Mouse (Mus musculus): ENCODE measurements around the gene Sbds. TPM values are rescaled to one million over a fixed set of nuclear protein-coding genes. Genes with fewer than 3 reads are reported as not detected.

Gene Sbds
- polyA plus RNA-seq, 1 experiment from 2014 or later = 68.2 TPM

DNA sequence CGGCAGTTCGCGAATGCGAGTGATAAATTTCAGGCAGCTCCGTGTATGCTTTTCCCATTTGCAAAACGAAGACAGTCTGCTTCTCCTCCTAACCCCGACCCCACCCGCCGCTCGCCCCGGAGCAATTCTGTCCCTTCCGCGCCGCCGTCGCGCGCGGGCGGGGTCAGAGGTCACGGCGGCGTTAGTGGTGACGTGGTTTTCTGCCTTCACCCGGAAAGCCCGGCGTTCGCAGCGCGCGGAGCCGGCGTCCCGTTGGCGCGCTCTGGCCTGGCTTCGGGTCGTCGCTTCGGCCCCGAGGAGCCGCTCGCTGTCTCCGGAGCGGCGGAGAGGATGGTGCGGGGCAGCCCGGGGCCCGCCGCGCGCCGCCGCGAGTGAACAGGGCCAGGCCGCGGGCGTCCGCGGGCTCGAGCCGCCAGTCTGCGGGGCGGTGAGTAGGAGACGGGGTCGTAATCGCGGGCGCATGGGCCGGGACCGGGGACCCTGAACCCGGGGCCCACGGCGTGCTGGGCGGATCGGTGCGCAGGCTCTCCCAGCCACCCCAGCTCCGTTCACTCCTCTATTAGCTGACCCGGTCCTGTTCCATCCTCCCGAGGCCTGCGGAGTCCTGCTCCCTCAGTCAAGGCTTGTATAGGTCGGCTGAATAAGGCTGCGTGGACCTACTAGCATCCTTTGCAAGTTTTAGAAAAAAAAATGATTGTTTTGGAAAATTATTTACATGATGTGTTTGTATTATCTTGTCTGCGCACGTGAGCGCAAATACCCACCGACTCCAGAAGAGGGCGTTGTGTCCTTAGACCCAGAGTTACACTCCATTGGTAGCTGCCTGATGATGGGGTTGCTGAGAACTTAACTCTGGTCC, 33.0 kb downstream of the Sbds start:
- Histone ChIP-seq H3K27me3 (ENCODE audit: control insufficient read depth, insufficient read depth, low read length) (no peaks in the 10 kb centered on the region), H3K9me3 (replicated peaks; ENCODE audit: control insufficient read depth, low read length) (no peaks in the 10 kb centered on the region), H3K27ac (replicated peaks; ENCODE audit: low read depth, low read length) (peak overlapping the region; percentile 76), H3K4me2 (ENCODE audit: low read depth, low read length) (peak overlapping the region; percentile 51), H3K4me3 (ENCODE audit: low read depth, low read length) (peak overlapping the region; percentile 98), H3K9ac (replicated peaks; ENCODE audit: low read length) (peak overlapping the region; percentile 97), H3K36me3 (replicated peaks; ENCODE audit: control insufficient read depth, insufficient read depth, low read depth, low read length) (no peaks in the 10 kb centered on the region), H3K4me1 (ENCODE audit: control insufficient read depth, insufficient read depth, low read length) (no peaks in the 10 kb centered on the region)
- ATAC-seq (replicated peaks; ENCODE audit: insufficient number of reproducible peaks, low FRiP score, low TSS enrichment, low read depth) (peak; percentile 84), DNase-seq (ENCODE audit: low spot score) (peak; percentile 91)
- under 1% methylated on average over 88 of the region's 88 CpGs for WGBS

DNA sequence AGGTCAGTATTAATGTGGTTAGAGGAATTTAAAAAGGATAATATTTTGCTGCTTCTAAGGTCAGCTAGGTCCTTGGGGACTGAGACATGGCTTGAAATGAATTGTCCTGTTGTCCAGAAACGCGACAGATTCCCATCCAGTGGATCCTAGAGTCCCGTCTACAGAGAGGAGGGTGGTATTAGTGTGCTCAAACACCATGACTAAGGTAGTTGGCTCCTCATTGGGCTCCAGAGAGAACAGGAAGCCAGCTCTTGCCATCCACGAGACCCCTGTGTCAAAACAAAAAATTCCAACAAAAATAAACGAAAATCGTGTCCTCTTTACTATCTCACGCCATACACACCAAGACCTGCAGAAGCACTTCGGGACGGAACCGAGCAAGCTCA, 33.6 kb downstream of the Sbds start:
- no peak; the same call in 1 of the 2 replicates for ATAC-seq (replicated peaks; ENCODE audit: insufficient number of reproducible peaks, low FRiP score, low TSS enrichment, low read depth)
- no peaks in the 10 kb centered on the region for H3K4me1 ChIP-seq (ENCODE audit: control insufficient read depth, insufficient read depth, low read length)

DNA sequence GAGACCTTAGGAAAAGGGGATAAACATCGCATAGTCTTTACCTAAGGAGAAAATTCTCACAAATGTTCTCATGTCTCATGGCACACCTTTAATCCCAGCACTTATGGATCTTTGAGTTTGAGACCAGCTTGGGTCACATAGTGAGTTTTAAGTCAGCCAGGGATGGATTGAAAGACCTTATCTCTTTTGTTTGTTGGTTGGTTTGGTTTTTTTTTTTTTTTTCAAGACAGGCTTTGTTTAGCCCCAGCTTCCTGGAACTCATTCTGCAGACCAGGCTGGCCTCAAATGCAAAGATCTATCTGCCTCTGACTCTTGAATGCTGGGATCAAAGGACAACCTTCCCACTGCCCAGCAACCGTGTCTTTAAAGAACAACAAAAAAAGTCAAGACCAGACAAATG, 34.0 kb downstream of the Sbds start:
- H3K4me2 ChIP-seq (ENCODE audit: low read depth, low read length) = peak overlapping the region; percentile 51
- peak overlapping the region; percentile 97; the same call in 1 of the 2 replicates for H3K9ac ChIP-seq (replicated peaks; ENCODE audit: low read length)
- H3K27me3 ChIP-seq (ENCODE audit: control insufficient read depth, insufficient read depth, low read length) = no peaks in the 10 kb centered on the region
- no peaks in the 10 kb centered on the region for H3K36me3 ChIP-seq (replicated peaks; ENCODE audit: control insufficient read depth, insufficient read depth, low read depth, low read length)
- no peaks in the 10 kb centered on the region for H3K4me1 ChIP-seq (ENCODE audit: control insufficient read depth, insufficient read depth, low read length)
- DNase-seq (ENCODE audit: low spot score) (no peak), ATAC-seq (replicated peaks; ENCODE audit: insufficient number of reproducible peaks, low FRiP score, low TSS enrichment, low read depth) (no peak)
- H3K4me3 ChIP-seq (ENCODE audit: low read depth, low read length) = peak overlapping the region; percentile 98
- WGBS = 50% methylated on average over 2 of the region's 2 CpGs
- H3K27ac ChIP-seq (replicated peaks; ENCODE audit: low read depth, low read length) = no peak overlapping the region
- H3K9me3 ChIP-seq (replicated peaks; ENCODE audit: control insufficient read depth, low read length) = no peaks in the 10 kb centered on the region

More for the DNA sequence above, 33.6 kb downstream of the Sbds start:
- WGBS = 1% methylated on average over 10 of the region's 10 CpGs
- no peaks in the 10 kb centered on the region for H3K27me3 ChIP-seq (ENCODE audit: control insufficient read depth, insufficient read depth, low read length)
- H3K9me3 ChIP-seq (replicated peaks; ENCODE audit: control insufficient read depth, low read length) = no peaks in the 10 kb centered on the region
- no peak for DNase-seq (ENCODE audit: low spot score)
- peak overlapping the region; percentile 51 for H3K4me2 ChIP-seq (ENCODE audit: low read depth, low read length)
- peak overlapping the region; percentile 97 for H3K9ac ChIP-seq (replicated peaks; ENCODE audit: low read length)
- H3K36me3 ChIP-seq (replicated peaks; ENCODE audit: control insufficient read depth, insufficient read depth, low read depth, low read length) = no peaks in the 10 kb centered on the region
- peak overlapping the region; percentile 76; the same call in 1 of the 2 replicates for H3K27ac ChIP-seq (replicated peaks; ENCODE audit: low read depth, low read length)
- H3K4me3 ChIP-seq (ENCODE audit: low read depth, low read length) = peak overlapping the region; percentile 98

DNA sequence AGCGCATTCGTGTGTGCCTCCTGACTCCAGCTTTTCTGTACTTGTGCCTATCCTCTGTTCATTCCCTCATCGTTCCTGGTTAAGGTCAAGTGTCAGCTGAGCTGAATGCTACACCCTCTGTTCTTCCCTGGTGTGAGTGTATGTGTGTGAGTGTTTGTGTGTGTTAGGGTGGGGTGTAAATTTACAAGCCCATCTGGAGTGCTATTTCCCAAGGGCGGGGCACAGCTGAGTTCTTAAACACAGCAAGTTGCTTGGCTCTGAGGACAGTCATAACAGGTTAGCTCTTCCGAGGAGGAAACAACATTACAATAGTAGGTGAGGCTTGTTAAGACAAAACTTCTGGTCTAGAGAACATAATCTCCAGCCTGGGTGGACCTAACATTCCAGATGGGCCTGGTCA, 37.0 kb downstream of the Sbds start:
- H3K27me3 ChIP-seq (ENCODE audit: control insufficient read depth, insufficient read depth, low read length) = no peaks in the 10 kb centered on the region
- H3K36me3 ChIP-seq (replicated peaks; ENCODE audit: control insufficient read depth, insufficient read depth, low read depth, low read length) = no peaks in the 10 kb centered on the region
- H3K4me1 ChIP-seq (ENCODE audit: control insufficient read depth, insufficient read depth, low read length) = no peaks in the 10 kb centered on the region
- no peak overlapping the region for H3K4me2 ChIP-seq (ENCODE audit: low read depth, low read length)
- 85% methylated on average over 5 of the region's 5 CpGs for WGBS
- H3K4me3 ChIP-seq (ENCODE audit: low read depth, low read length) = no peak overlapping the region
- no peak overlapping the region for H3K27ac ChIP-seq (replicated peaks; ENCODE audit: low read depth, low read length)
- ATAC-seq (replicated peaks; ENCODE audit: insufficient number of reproducible peaks, low FRiP score, low TSS enrichment, low read depth) (no peak), DNase-seq (ENCODE audit: low spot score) (no peak)
- no peak overlapping the region for H3K9ac ChIP-seq (replicated peaks; ENCODE audit: low read length)
- H3K9me3 ChIP-seq (replicated peaks; ENCODE audit: control insufficient read depth, low read length) = no peaks in the 10 kb centered on the region

DNA sequence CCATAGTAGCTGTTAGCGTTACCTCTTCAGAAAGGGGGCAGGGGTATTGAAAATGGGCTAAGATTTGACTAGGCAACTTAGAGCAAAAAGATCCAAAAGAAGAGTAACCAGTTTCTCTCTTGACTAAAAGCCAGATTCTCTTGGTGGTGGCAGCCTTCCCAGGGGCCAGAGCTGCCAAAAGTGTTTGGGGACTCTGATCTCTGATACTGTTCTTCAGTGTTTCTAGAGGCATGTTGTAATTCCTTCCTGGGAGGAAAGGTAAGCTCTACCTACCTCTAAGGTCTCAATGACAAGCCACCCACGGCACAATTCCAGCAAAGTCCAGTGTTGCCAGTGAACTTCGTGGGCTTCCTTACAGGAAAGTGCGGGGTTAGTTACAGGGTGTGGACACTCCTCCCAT, 37.9 kb downstream of the Sbds start:
- Histone ChIP-seq H3K36me3 (replicated peaks; ENCODE audit: control insufficient read depth, insufficient read depth, low read depth, low read length) (no peaks in the 10 kb centered on the region), H3K4me2 (ENCODE audit: low read depth, low read length) (no peak overlapping the region), H3K9me3 (replicated peaks; ENCODE audit: control insufficient read depth, low read length) (no peaks in the 10 kb centered on the region), H3K9ac (replicated peaks; ENCODE audit: low read length) (no peak overlapping the region), H3K4me3 (ENCODE audit: low read depth, low read length) (no peak overlapping the region), H3K27me3 (ENCODE audit: control insufficient read depth, insufficient read depth, low read length) (no peaks in the 10 kb centered on the region), H3K27ac (replicated peaks; ENCODE audit: low read depth, low read length) (no peak overlapping the region), H3K4me1 (ENCODE audit: control insufficient read depth, insufficient read depth, low read length) (no peaks in the 10 kb centered on the region)
- DNase-seq (ENCODE audit: low spot score) (no peak), ATAC-seq (replicated peaks; ENCODE audit: insufficient number of reproducible peaks, low FRiP score, low TSS enrichment, low read depth) (no peak)
- 87% methylated on average over 4 of the region's 4 CpGs for WGBS

DNA sequence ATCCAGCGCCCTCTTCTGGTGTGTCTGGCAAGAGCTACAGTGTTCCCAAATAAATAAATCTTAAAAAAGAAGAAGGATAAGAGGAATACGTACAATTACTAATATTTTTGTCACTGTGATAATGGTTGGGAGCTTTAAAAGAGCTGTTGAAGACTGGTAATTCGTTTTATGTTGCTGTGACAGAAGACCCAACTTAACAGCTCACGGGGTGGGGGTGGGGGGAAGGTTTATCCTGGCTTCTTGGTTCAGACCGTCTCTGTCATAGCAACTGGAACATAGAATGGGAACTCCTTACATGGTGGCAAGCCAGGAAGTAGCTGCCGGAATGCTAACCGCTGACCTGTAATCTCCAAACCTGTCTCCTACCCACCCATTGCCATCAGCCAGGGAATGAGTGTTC, 38.5 kb downstream of the Sbds start, which contains the start of gene Tmem248:
TSS of gene Tmem248 (plus strand) at position 301 of the 400 bp plus-strand sequence.
- H3K27ac ChIP-seq (replicated peaks; ENCODE audit: low read depth, low read length) = no peak within 1 kb of the TSS

DNA sequence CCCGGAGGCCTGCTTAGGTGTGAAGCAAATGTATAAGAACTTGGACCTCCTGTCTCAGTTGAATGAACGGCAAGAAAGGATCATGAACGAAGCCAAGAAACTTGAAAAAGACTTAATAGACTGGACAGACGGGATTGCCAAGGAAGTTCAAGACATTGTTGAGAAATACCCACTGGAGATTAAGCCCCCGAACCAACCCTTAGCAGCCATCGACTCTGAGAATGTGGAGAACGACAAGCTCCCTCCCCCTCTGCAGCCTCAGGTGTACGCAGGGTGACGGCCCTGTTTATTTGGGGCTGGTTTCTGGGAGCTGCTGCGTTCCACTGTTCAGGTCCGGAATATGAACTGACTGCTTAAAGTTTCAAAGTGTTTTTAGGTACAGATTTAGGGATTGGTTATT, 42.4 kb downstream of the Sbds start:
- Histone ChIP-seq H3K4me1 (ENCODE audit: control insufficient read depth, insufficient read depth, low read length) (no peaks in the 10 kb centered on the region), H3K27ac (replicated peaks; ENCODE audit: low read depth, low read length) (no peak overlapping the region), H3K27me3 (ENCODE audit: control insufficient read depth, insufficient read depth, low read length) (no peaks in the 10 kb centered on the region), H3K4me3 (ENCODE audit: low read depth, low read length) (no peak overlapping the region), H3K36me3 (replicated peaks; ENCODE audit: control insufficient read depth, insufficient read depth, low read depth, low read length) (peaks cover 9% of the 10 kb centered on the region), H3K9me3 (replicated peaks; ENCODE audit: control insufficient read depth, low read length) (no peaks in the 10 kb centered on the region), H3K9ac (replicated peaks; ENCODE audit: low read length) (no peak overlapping the region), H3K4me2 (ENCODE audit: low read depth, low read length) (no peak overlapping the region)
- DNase-seq (ENCODE audit: low spot score) (no peak), ATAC-seq (replicated peaks; ENCODE audit: insufficient number of reproducible peaks, low FRiP score, low TSS enrichment, low read depth) (no peak)
- 87% methylated on average over 11 of the region's 11 CpGs for WGBS

More for the DNA sequence above, 38.5 kb downstream of the Sbds start, which contains the start of gene Tmem248:
- Histone ChIP-seq H3K9me3 (replicated peaks; ENCODE audit: control insufficient read depth, low read length) (no peaks in the 10 kb centered on the region), H3K4me2 (ENCODE audit: low read depth, low read length) (no peak within 1 kb of the TSS), H3K4me3 (ENCODE audit: low read depth, low read length) (no peak within 1 kb of the TSS), H3K4me1 (ENCODE audit: control insufficient read depth, insufficient read depth, low read length) (no peaks in the 10 kb centered on the region), H3K9ac (replicated peaks; ENCODE audit: low read length) (no peak within 1 kb of the TSS), H3K27me3 (ENCODE audit: control insufficient read depth, insufficient read depth, low read length) (no peaks in the 10 kb centered on the region), H3K36me3 (replicated peaks; ENCODE audit: control insufficient read depth, insufficient read depth, low read depth, low read length) (no peaks in the 10 kb centered on the region; the same call in 1 of the 2 replicates)
- ATAC-seq (replicated peaks; ENCODE audit: insufficient number of reproducible peaks, low FRiP score, low TSS enrichment, low read depth) (no peak), DNase-seq (ENCODE audit: low spot score) (no peak)
- WGBS = 82% methylated on average over 7 of the region's 7 CpGs

DNA sequence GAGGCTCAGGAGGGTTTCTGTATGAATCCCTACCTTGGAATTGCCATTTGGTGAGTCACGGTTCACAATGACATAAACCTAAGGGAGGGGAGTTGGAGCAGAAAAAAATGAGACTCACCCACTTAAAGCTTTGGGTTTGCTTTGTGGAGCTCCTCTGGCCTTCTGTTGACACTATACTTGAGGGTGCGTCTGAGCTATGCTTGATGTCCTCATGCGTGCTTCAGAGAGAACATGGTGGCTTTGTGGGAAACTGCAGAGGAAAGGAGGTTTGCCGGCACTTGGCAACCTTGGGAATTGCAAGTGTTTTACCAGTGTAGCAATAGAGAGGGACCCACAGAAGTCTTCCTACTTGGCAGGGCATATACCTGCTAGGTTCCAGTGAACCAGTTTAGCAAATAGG, 48.0 kb downstream of the Sbds start:
- H3K27me3 ChIP-seq (ENCODE audit: control insufficient read depth, insufficient read depth, low read length) = no peaks in the 10 kb centered on the region
- peaks cover 9% of the 10 kb centered on the region for H3K36me3 ChIP-seq (replicated peaks; ENCODE audit: control insufficient read depth, insufficient read depth, low read depth, low read length)
- H3K4me1 ChIP-seq (ENCODE audit: control insufficient read depth, insufficient read depth, low read length) = no peaks in the 10 kb centered on the region
- WGBS = 94% methylated on average over 4 of the region's 4 CpGs
- no peak overlapping the region for H3K27ac ChIP-seq (replicated peaks; ENCODE audit: low read depth, low read length)
- H3K9me3 ChIP-seq (replicated peaks; ENCODE audit: control insufficient read depth, low read length) = no peaks in the 10 kb centered on the region
- H3K4me3 ChIP-seq (ENCODE audit: low read depth, low read length) = no peak overlapping the region
- no peak overlapping the region for H3K9ac ChIP-seq (replicated peaks; ENCODE audit: low read length)
- H3K4me2 ChIP-seq (ENCODE audit: low read depth, low read length) = no peak overlapping the region
- no peak for DNase-seq (ENCODE audit: low spot score)
- no peak for ATAC-seq (replicated peaks; ENCODE audit: insufficient number of reproducible peaks, low FRiP score, low TSS enrichment, low read depth)
